Mouse (Mus musculus) thymus, adult 2 months (tissue): ENCODE data around the gene Akt3. TPM values are rescaled to one million over a fixed set of nuclear protein-coding genes. Genes with fewer than 3 reads are reported as not detected.

Source experiments
- DNase-seq: peaks from one replicate; pipeline ENCODE4 v3.0.0; 2021
- H3K27ac ChIP-seq: fragments of 200-500 bp; 2 replicates; pipeline ENCODE4 v1.5.1; 2012; ENCODE audit warnings: low read length, control low read depth; ENCODE audit not compliant: control insufficient read depth, insufficient read depth
- H3K27me3 ChIP-seq: fragments of 200-500 bp; 2 replicates; pipeline ENCODE4 v1.6.1; 2012; ENCODE audit warnings: mild to moderate bottlenecking, low read length, moderate library complexity, mixed read lengths; ENCODE audit not compliant: control insufficient read depth, insufficient read depth
- H3K36me3 ChIP-seq: fragments of 200-500 bp; 2 replicates; pipeline ENCODE4 v1.6.1; 2012; ENCODE audit warnings: mild to moderate bottlenecking, low read length, moderate library complexity; ENCODE audit not compliant: control insufficient read depth, insufficient read depth
- H3K4me1 ChIP-seq: fragments of 200-500 bp; replicated peaks from 2 replicates; pipeline ENCODE4 v1.6.1; 2012; ENCODE audit warnings: low read length; ENCODE audit not compliant: control insufficient read depth, insufficient read depth
- H3K4me3 ChIP-seq: fragments of 200-500 bp; 2 replicates; pipeline ENCODE4 v1.5.1; 2012; ENCODE audit warnings: mild to moderate bottlenecking, low read length, control low read depth, moderate library complexity; ENCODE audit not compliant: control insufficient read depth, insufficient read depth
- CTCF ChIP-seq: fragments of 200-500 bp; IDR thresholded peaks from 2 replicates; pipeline ENCODE4 v1.5.1; 2012; ENCODE audit warnings: mild to moderate bottlenecking, control low read depth, low read length, moderate library complexity, borderline replicate concordance; ENCODE audit not compliant: control insufficient read depth, poor library complexity, insufficient read depth; ENCODE audit errors: extremely low read depth
- POLR2A ChIP-seq: fragments of 200-500 bp; IDR thresholded peaks from 2 replicates; pipeline ENCODE4 v1.6.1; 2012; ENCODE audit warnings: mild to moderate bottlenecking, low read length, control low read depth, moderate library complexity; ENCODE audit not compliant: control insufficient read depth, poor library complexity, insufficient read depth; ENCODE audit errors: extremely low read depth
- WGBS: fragments of 180-500 bp; shearing (Covaris S2); methylation state at CpG from one replicate; pipeline ENCODE4 v1.1.7; 2018; 5-methylcytosine and 5-hydroxymethylcytosine counted together
- polyA plus RNA-seq: library from polyadenylated mRNA; depleted of rRNA; stranded (reverse); fragments of >200 nt; gene quantifications from 2 replicates; pipeline ENCODE4 v1.2.3, GENCODE M21; 2012

Gene Akt3
- polyA plus RNA-seq, 1 experiment: 6.6 TPM

- H3K36me3 ChIP-seq: no peaks in the 10 kb centered on the region
- DNase-seq: no peak
- H3K4me3 ChIP-seq: no peak overlapping the region
- H3K27ac ChIP-seq: no peak overlapping the region
- WGBS: 92% methylated on average over 2 of the region's 2 CpGs
- H3K27me3 ChIP-seq: no peaks in the 10 kb centered on the region
- H3K4me1 ChIP-seq: no peaks in the 10 kb centered on the region; the same call in 1 of the 2 replicates
- TF ChIP-seq CTCF: no peak
- no peak for TF ChIP-seq POLR2A
Observed at GRCm38 (mm10) chr1:177046963-177047362, 211.0 kb downstream of the Akt3 start.

GRCm38 (mm10) chr1:177045885-177046284, 212.1 kb downstream of the Akt3 start:
- Histone ChIP-seq H3K27me3 (no peaks in the 10 kb centered on the region), H3K27ac (no peak overlapping the region), H3K4me1 (no peaks in the 10 kb centered on the region), H3K4me3 (no peak overlapping the region), H3K36me3 (no peaks in the 10 kb centered on the region)
- no peak for DNase-seq
- no peak for TF ChIP-seq CTCF
- no peak for TF ChIP-seq POLR2A

DNA sequence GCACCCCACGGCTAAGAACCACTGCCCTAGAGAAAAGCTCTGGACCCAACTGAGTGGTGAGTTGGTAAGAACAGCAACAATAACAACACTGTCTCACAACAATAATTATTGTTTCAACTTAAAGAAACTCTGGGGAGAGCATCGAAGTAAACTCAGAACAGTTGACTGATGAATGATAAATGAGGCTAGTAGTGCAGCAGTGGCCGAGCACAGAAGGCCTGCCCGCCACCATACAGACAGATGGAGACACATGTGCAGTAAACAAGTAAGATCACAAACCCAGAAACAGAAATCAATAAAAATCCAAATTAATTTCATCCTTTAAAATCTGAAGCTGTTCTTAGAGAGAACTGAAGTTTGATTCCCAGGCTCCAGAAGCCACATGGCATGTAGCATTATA, 217.9 kb downstream of the Akt3 start:
- DNase-seq: no peak
- Histone ChIP-seq H3K4me3 (no peak overlapping the region), H3K4me1 (no peaks in the 10 kb centered on the region), H3K27ac (no peak overlapping the region), H3K36me3 (no peaks in the 10 kb centered on the region), H3K27me3 (no peaks in the 10 kb centered on the region)
- no peak for TF ChIP-seq POLR2A
- TF ChIP-seq CTCF: no peak
- WGBS: 92% methylated on average over 4 of the region's 4 CpGs

DNA sequence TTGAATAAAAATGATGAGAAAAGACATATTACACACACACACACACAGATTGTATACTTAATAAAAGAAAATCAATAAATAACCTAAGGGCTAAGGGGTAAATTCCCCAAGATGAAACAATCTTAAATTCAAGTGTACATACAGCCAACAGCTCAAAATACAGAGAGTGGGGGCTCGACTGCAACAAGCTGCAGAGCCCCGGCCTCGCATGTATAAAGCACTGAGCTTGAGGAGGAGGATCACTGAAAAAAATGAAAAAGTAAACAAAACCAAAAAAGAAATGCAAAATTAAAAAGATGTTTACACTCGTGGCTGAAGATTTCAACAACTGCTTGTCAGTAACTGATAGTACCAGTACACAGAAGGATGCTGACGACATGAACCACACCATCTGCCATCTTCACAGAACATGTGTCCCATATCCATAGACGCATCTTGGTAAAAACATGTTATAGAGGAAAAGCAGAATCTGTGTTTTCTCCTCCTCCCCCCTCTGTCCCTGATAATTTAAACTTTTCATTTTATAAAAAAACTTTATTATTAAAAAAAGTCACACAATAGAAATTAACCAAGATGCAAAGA, 218.8 kb downstream of the Akt3 start:
- DNase-seq: no peak
- Histone ChIP-seq H3K4me1 (no peaks in the 10 kb centered on the region), H3K27me3 (no peaks in the 10 kb centered on the region), H3K4me3 (no peak overlapping the region), H3K36me3 (no peaks in the 10 kb centered on the region), H3K27ac (no peak overlapping the region)
- 96% methylated on average over 6 of the region's 6 CpGs for WGBS
- TF ChIP-seq POLR2A (no peak), CTCF (no peak)

DNA sequence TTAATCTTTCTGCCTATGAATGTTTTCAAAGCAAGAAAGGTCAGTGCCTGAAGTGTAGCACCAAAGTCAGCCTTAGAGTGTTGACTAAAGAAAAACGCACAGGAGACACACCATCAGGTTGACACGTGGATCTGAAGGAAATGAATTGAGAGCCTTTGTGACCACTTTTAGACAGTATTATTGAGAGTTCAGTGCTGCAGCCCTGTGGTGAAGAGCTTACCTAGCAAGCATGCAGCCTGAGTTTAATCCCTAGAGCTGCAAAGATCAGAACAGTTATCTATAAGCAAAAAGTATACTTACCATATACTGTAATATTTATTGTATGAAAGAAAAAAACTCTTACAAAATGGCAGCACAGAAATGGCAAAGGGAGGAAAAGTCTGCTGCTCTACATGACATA, 219.6 kb downstream of the Akt3 start:
- 83% methylated on average over 2 of the region's 2 CpGs for WGBS
- no peak for DNase-seq

GRCm38 (mm10) chr1:177035460-177035859, 222.5 kb downstream of the Akt3 start:
- no peak for DNase-seq
- 92% methylated on average over 2 of the region's 2 CpGs for WGBS
- H3K27me3 ChIP-seq: no peaks in the 10 kb centered on the region
- H3K36me3 ChIP-seq: no peaks in the 10 kb centered on the region
- no peak overlapping the region for H3K27ac ChIP-seq
- no peaks in the 10 kb centered on the region for H3K4me1 ChIP-seq
- no peak for TF ChIP-seq POLR2A
- TF ChIP-seq CTCF: no peak
- H3K4me3 ChIP-seq: no peak overlapping the region

More for the DNA sequence above, 219.6 kb downstream of the Akt3 start:
- Histone ChIP-seq H3K27me3 (no peaks in the 10 kb centered on the region), H3K4me1 (no peaks in the 10 kb centered on the region), H3K27ac (no peak overlapping the region), H3K4me3 (no peak overlapping the region), H3K36me3 (no peaks in the 10 kb centered on the region)
- TF ChIP-seq POLR2A: no peak
- TF ChIP-seq CTCF: no peak

DNA sequence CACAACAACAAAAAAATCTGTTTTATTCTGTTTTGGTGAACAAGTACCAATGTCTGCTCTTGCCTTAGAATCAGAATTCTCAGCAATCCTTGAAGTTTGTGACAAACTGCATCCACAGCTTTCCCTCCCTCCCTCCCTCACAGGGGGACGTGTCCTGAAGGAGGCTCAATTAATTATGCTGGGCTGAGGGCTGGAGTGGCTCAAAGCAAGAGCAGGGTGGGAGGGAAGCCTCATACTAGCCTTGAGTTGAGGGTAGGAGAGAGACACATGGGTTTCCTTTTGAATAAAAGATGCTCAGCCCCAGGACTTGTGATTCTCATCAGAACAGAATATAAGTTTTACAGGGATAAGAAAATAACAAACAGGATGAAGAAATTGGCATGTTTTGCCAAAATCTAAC, 225.8 kb downstream of the Akt3 start:
- TF ChIP-seq CTCF (no peak), POLR2A (no peak)
- Histone ChIP-seq H3K4me3 (no peak overlapping the region), H3K27ac (no peak overlapping the region), H3K36me3 (no peaks in the 10 kb centered on the region), H3K4me1 (no peaks in the 10 kb centered on the region), H3K27me3 (no peaks in the 10 kb centered on the region)
- 100% methylated on average over 1 of the region's 1 CpGs for WGBS
- no peak for DNase-seq
